Mouse (Mus musculus) stomach, postnatal 0 days (tissue): Measurements from ENCODE around the gene Znhit6. TPM values are rescaled to one million over a fixed set of nuclear protein-coding genes. Genes with fewer than 3 reads are reported as not detected.
A peak's percentile ranks its signal among the peaks of the same experiment; 100 is the strongest.

ENCODE experiments used
- ATAC-seq: fragments of 200-750 bp; cut with Nextera tagmentation; 2 replicates; pipeline ENCODE4 v1.8.0; 2017; ENCODE audit not compliant: low FRiP score, low TSS enrichment
- DNase-seq: peaks from one replicate; pipeline ENCODE4 v3.0.0-alpha.2; 2016; ENCODE audit warnings: low spot score
- H3K27ac ChIP-seq: fragments of 300-500 bp; sonication (generic); replicated peaks from 2 replicates; pipeline ENCODE4 v1.5.1; 2014; ENCODE audit warnings: mild to moderate bottlenecking, control low read depth
- H3K27me3 ChIP-seq: fragments of 300-500 bp; sonication (generic); 2 replicates; pipeline ENCODE4 v1.6.1; 2014; ENCODE audit warnings: low read length; ENCODE audit not compliant: control insufficient read depth, insufficient read depth
- H3K36me3 ChIP-seq: fragments of 300-500 bp; sonication (generic); 2 replicates; pipeline ENCODE4 v1.6.1; 2014; ENCODE audit warnings: low read length, mixed read lengths; ENCODE audit not compliant: control insufficient read depth, insufficient read depth
- H3K4me1 ChIP-seq: fragments of 300-500 bp; sonication (generic); replicated peaks from 2 replicates; pipeline ENCODE4 v1.6.1; 2014; ENCODE audit warnings: antibody characterized with exemption; ENCODE audit not compliant: control insufficient read depth, insufficient read depth
- H3K4me2 ChIP-seq: fragments of 300-500 bp; sonication (generic); replicated peaks from 2 replicates; pipeline ENCODE4 v1.6.1; 2014; ENCODE audit warnings: low read depth, mild to moderate bottlenecking, control low read depth, moderate library complexity
- H3K4me3 ChIP-seq: fragments of 300-500 bp; sonication (generic); 2 replicates; pipeline ENCODE4 v1.5.1; 2014; ENCODE audit warnings: low read depth, low read length, control low read depth
- H3K9ac ChIP-seq: fragments of 300-500 bp; sonication (generic); 2 replicates; pipeline ENCODE4 v1.6.1; 2014; ENCODE audit warnings: mild to moderate bottlenecking, low read length, control low read depth, mixed read lengths
- H3K9me3 ChIP-seq: fragments of 300-500 bp; sonication (generic); 2 replicates; pipeline ENCODE4 v1.6.1; 2016; ENCODE audit warnings: low read length; ENCODE audit not compliant: control insufficient read depth
- CTCF ChIP-seq: IDR thresholded peaks from 2 replicates; pipeline ENCODE4 v1.5.1; 2016; ENCODE audit warnings: antibody characterized with exemption, low read depth, mild to moderate bottlenecking, moderate library complexity
- EP300 ChIP-seq: optimal IDR thresholded peaks from 2 replicates; pipeline ENCODE3; 2016; ENCODE audit warnings: antibody characterized with exemption
- WGBS: fragments of 180-500 bp; shearing (Covaris S2); extraction: QIAGEN DNeasy Blood & Tissue Kit; methylation state at CpG from one replicate; pipeline ENCODE4 v1.1.7; 2014; 5-methylcytosine and 5-hydroxymethylcytosine counted together
- polyA plus RNA-seq: library from polyadenylated mRNA; unstranded; fragments of >200 nt; fragmentation: Nextera tagmentation; extraction: Ambion mirVana; gene quantifications from 2 replicates; pipeline ENCODE4 v1.2.1, GENCODE M21; 2015

Gene Znhit6
- 16.8 and 17.5 TPM in 2 replicates for polyA plus RNA-seq

DNA sequence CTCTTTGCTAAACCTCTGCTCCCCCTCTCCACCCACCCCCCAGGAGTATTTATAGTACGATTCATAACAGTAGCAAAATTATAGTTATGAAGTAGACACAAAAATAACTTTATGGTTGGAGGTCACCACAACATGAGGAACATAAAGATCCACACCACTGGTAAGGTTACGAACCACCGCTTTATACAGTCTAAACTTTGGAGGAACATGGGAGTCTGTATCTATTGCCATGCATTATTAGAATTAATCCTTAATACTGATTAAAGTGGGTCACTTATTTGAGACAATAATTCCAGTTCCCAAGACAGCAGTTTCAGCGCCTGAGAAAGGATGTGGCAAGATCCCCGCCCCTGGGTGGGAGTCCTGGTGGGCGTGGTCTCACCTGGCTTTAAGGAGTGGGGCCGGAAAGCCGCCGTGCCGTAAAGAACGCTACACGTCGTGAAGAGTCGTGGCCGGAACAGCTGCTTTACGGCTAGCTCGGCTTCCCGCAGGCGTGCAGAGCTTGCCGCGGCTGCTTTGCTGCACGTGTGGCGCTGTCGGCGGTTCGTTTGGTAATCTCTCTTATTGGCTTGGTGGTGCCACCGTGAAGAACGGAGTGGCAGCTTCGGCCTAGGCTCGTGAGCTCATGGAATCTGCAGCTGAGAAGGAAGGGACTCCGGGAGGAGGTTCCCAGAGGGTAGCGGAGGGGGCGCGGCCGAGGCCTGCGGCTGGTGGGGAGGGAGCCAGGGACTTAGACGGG lies at the start of gene Znhit6:
Gene Znhit6, plus strand, starts transcription at position 463 of the 739 bp plus-strand sequence.
- H3K27me3 ChIP-seq: no peaks in the 10 kb centered on the region
- H3K27ac ChIP-seq: peak within 1 kb of the TSS; percentile 36; the same call in 1 of the 2 replicates
- peak within 1 kb of the TSS; percentile 77 for H3K4me2 ChIP-seq
- ATAC-seq (peak; percentile 88), DNase-seq (peak; percentile 93)
- H3K4me3 ChIP-seq: peak within 1 kb of the TSS; percentile 75
- H3K9ac ChIP-seq: peak within 1 kb of the TSS; percentile 64
- peaks cover 3% of the 10 kb centered on the region for H3K4me1 ChIP-seq
- H3K36me3 ChIP-seq: peaks cover 6% of the 10 kb centered on the region; the same call in 1 of the 2 replicates
- H3K9me3 ChIP-seq: no peaks in the 10 kb centered on the region
- WGBS: 5% methylated on average over 37 of the region's 37 CpGs
- TF ChIP-seq CTCF (peak; percentile 27; the same call in 1 of the 2 replicates), EP300 (no peak)

DNA sequence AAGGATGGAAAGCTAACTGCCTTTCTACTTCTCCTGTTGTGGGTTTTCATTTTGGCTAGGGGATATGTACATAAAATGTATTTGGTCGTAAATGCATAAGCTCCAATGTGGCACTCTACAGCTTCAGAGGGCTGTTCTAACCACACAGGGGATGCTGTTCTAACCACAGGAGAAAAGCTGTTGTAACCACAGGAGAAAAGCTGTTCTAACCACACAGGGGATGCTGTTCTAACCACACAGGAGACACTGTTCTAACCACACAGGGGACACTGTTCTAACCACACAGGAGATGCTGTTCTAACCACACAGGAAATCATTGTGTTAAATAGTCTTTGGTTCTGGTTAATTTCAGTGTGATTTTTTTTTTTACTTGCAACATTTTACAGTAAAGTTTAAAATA lies 38.1 kb upstream of the Znhit6 start:
- WGBS: 78% methylated on average over 1 of the region's 1 CpGs
- TF ChIP-seq EP300: no peak
- no peak for TF ChIP-seq CTCF
- DNase-seq (no peak), ATAC-seq (no peak)
- no peak overlapping the region for H3K4me2 ChIP-seq
- no peaks in the 10 kb centered on the region for H3K36me3 ChIP-seq
- no peaks in the 10 kb centered on the region for H3K4me1 ChIP-seq
- H3K9ac ChIP-seq: no peak overlapping the region
- H3K27ac ChIP-seq: no peak overlapping the region
- H3K4me3 ChIP-seq: no peak overlapping the region
- H3K27me3 ChIP-seq: no peaks in the 10 kb centered on the region
- H3K9me3 ChIP-seq: no peaks in the 10 kb centered on the region

DNA sequence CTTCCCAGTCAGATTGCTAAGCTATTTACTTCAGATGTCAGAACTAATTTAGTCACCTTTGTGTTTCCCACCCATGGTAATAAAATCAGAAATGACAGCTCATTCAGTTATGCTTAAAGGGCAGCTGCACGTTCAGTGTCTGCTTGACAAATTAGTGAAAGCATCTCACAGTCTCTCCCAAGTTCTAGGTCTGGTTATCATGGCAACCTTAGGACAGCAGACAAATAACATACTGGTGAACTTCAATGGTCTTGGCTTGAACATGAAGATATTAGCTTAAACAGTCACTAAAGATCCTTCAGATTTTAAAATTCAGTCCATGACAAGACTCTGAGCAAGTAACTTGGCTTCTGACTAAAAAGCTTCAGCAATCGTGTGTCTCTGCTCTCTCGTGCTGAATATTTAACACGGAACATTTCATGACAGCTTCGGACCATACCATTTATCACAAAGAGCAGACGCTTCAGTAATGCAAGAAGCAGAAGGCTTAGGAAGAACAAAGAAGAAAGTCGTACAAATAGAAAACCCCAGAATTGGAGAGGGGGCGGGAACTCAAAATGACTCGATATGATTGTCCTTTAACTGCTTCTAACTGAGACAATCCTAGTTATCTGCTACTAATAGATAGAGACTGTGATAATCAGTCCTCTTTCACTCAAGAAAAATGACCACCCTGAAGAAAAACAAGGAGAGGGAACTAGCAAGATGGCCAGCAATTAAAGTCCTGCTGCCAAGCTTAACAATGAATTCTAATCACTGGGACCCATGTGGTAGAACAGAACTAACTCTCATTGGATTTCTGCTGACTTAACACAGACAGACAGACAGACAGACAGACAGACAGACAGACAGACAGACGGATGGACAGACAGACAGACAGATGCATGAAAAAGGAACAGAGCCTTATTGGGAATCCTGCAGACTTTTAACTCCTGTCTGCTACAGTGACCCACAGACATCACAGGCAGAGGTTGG lies 27.3 kb upstream of the Znhit6 start:
- ATAC-seq: no peak
- DNase-seq: no peak
- Histone ChIP-seq H3K9ac (no peak overlapping the region), H3K27me3 (no peaks in the 10 kb centered on the region), H3K36me3 (no peaks in the 10 kb centered on the region), H3K4me1 (no peaks in the 10 kb centered on the region), H3K4me3 (no peak overlapping the region), H3K9me3 (no peaks in the 10 kb centered on the region), H3K4me2 (no peak overlapping the region), H3K27ac (no peak overlapping the region)
- TF ChIP-seq EP300 (no peak), CTCF (no peak)
- WGBS: 58% methylated on average over 10 of the region's 10 CpGs

DNA sequence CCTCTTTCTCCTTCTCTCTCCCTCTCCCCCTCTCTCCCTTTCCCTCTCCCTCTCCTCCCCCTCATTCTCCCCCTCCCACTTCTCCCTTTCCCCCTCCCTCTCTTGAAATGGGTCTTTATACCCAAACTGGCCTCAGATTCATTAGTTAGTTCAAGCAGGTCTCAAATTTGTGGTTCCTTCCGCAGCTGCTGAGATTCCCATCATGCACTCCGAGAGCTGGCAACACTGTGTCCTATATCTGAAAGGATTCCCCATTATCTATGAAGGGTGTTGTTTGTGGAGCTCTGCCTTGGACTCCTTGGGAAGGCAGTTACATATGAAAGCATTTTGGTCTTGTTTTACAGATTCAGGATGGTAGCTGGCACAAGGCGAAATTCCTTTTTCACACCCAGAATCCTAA lies 25.8 kb upstream of the Znhit6 start:
- TF ChIP-seq CTCF (no peak), EP300 (no peak)
- H3K9me3 ChIP-seq: no peaks in the 10 kb centered on the region
- H3K4me2 ChIP-seq: no peak overlapping the region
- no peaks in the 10 kb centered on the region for H3K36me3 ChIP-seq
- H3K9ac ChIP-seq: no peak overlapping the region
- H3K27ac ChIP-seq: no peak overlapping the region
- no peaks in the 10 kb centered on the region for H3K4me1 ChIP-seq
- 83% methylated on average over 3 of the region's 3 CpGs for WGBS
- H3K4me3 ChIP-seq: no peak overlapping the region
- no peak for DNase-seq
- no peak for ATAC-seq
- H3K27me3 ChIP-seq: no peaks in the 10 kb centered on the region

DNA sequence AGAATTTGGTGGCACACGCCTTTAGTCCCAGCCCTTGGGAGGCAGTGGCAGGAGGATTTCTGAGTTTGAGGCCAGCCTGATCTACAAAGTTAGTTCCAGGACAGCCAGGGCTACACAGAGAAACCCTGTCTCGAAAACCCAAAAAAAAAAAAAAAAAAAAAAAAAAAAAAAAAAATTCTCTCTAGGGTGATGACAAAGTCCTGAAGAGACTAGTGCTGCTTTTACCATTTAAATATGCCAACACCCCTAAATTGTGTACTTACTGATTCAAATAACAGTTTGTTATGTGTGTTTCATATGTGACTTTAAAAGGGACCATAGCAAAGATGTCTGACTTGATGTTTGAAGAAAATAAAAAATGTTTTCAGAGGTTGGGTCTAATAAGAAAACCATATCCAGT lies 21.6 kb upstream of the Znhit6 start:
- H3K9me3 ChIP-seq: no peaks in the 10 kb centered on the region
- 90% methylated on average over 1 of the region's 2 CpGs for WGBS
- TF ChIP-seq CTCF (no peak), EP300 (no peak)
- H3K27ac ChIP-seq: no peak overlapping the region
- H3K4me3 ChIP-seq: no peak overlapping the region
- no peaks in the 10 kb centered on the region for H3K27me3 ChIP-seq
- no peak overlapping the region for H3K9ac ChIP-seq
- H3K36me3 ChIP-seq: no peaks in the 10 kb centered on the region
- no peaks in the 10 kb centered on the region for H3K4me1 ChIP-seq
- DNase-seq (no peak), ATAC-seq (no peak)
- no peak overlapping the region for H3K4me2 ChIP-seq

DNA sequence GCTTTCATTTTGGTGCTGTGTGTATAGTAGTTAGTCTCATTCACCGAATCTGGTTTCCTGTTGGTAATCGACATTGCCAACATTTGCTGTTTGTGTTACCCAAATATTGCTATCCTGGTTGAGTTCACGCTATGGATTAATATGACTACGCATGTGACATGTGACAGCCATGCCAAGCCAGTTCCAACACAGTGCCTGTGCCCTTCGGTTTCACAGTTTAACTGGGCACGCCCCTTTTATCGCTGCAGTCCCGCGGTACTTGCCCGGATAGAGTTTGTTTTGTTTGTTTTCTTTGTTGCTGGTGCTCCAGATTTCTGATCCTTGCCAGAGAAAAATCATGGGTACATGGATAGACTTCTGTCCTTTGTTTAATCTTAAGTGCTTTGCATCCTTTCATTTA lies 19.8 kb upstream of the Znhit6 start:
- H3K4me1 ChIP-seq: no peaks in the 10 kb centered on the region
- no peak for DNase-seq
- no peak overlapping the region for H3K4me3 ChIP-seq
- H3K36me3 ChIP-seq: no peaks in the 10 kb centered on the region
- no peaks in the 10 kb centered on the region for H3K27me3 ChIP-seq
- H3K27ac ChIP-seq: no peak overlapping the region
- no peaks in the 10 kb centered on the region for H3K9me3 ChIP-seq
- H3K4me2 ChIP-seq: no peak overlapping the region
- WGBS: 85% methylated on average over 10 of the region's 10 CpGs
- no peak overlapping the region for H3K9ac ChIP-seq
- no peak for ATAC-seq
- no peak for TF ChIP-seq CTCF
- TF ChIP-seq EP300: no peak
